Mouse (Mus musculus) CH12.LX (cell line): ENCODE data around the gene Mical3. TPM values are rescaled to one million over a fixed set of nuclear protein-coding genes. Genes with fewer than 3 reads are reported as not detected.

Experiments
- DNase-seq: peaks from one replicate; pipeline ENCODE4 v3.0.0-alpha.2; 2013; ENCODE audit errors: extremely low read depth
- H3K27ac ChIP-seq: 2 replicates; pipeline ENCODE4 v1.5.1; 2012; ENCODE audit warnings: low read depth, mild to moderate bottlenecking, control low read depth, moderate library complexity; ENCODE audit not compliant: insufficient read depth
- H3K27me3 ChIP-seq: replicated peaks from 2 replicates; pipeline ENCODE3; 2012; ENCODE audit warnings: inconsistent platforms
- H3K36me3 ChIP-seq, 2 experiments: replicated peaks in 1 of 2; 2 replicates each; pipeline versions ENCODE3 to v1.6.1; 2012; ENCODE audit warnings: inconsistent platforms in 1 of 2, low read length in 1 of 2, mild to moderate bottlenecking in 1 of 2, mixed read lengths in 1 of 2, moderate library complexity in 1 of 2; ENCODE audit not compliant: control insufficient read depth in 1 of 2, insufficient read depth in 1 of 2
- H3K4me1 ChIP-seq, 2 experiments: 2 replicates each; pipeline ENCODE4 v1.6.1; 2012; ENCODE audit warnings: inconsistent platforms in 1 of 2, moderate library complexity in 1 of 2; ENCODE audit not compliant: insufficient read depth in 2 of 2, control insufficient read depth in 1 of 2
- H3K4me2 ChIP-seq: 2 replicates; pipeline ENCODE4 v1.6.1; 2012; ENCODE audit warnings: low read depth, mild to moderate bottlenecking, control low read depth; ENCODE audit not compliant: poor library complexity, insufficient read depth, severe bottlenecking
- H3K4me3 ChIP-seq, 3 experiments: fragments of 150-350 bp in 1 of 3; sonication (generic) in 1 of 3; replicated peaks in 1 of 3; 2 replicates each; pipeline versions ENCODE3 to v1.5.1; 2011 to 2012; ENCODE audit warnings: low read depth in 2 of 3, low read length in 2 of 3, mild to moderate bottlenecking in 2 of 3, moderate library complexity in 2 of 3, control low read depth in 1 of 3, improper control_type of control experiment in 1 of 3, inconsistent platforms in 1 of 3, mixed read lengths in 1 of 3; ENCODE audit not compliant: poor library complexity in 1 of 3
- H3K79me2 ChIP-seq: replicated peaks from 2 replicates; pipeline ENCODE4 v1.6.1; 2012; ENCODE audit warnings: mild to moderate bottlenecking, moderate library complexity; ENCODE audit not compliant: control insufficient read depth, poor library complexity, insufficient read depth, severe bottlenecking; ENCODE audit errors: extremely low read depth
- H3K9ac ChIP-seq: 2 replicates; pipeline ENCODE4 v1.6.1; 2012; ENCODE audit warnings: low read depth, mild to moderate bottlenecking, control low read depth, moderate library complexity; ENCODE audit not compliant: insufficient read depth
- H3K9me3 ChIP-seq: replicated peaks from 2 replicates; pipeline ENCODE3; 2012; ENCODE audit warnings: low read length, inconsistent platforms, mixed read lengths
- CHD1 ChIP-seq: IDR thresholded peaks from 2 replicates; pipeline ENCODE4 v1.6.1; 2012; ENCODE audit warnings: low read depth, low read length, improper control_type of control experiment, inconsistent platforms
- CHD2 ChIP-seq: IDR thresholded peaks from 2 replicates; pipeline ENCODE4 v1.6.1; 2011; ENCODE audit warnings: low read length, improper control_type of control experiment
- CTCF ChIP-seq, 2 experiments: IDR thresholded peaks in 1 of 2; conservative IDR thresholded peaks in 1 of 2; 2 replicates each; pipeline ENCODE4 v1.5.1; 2011 to 2012; ENCODE audit warnings: low read depth in 2 of 2, low read length in 2 of 2, improper control_type of control experiment in 1 of 2, inconsistent platforms in 1 of 2, mild to moderate bottlenecking in 1 of 2, moderate library complexity in 1 of 2
- EP300 ChIP-seq: IDR thresholded peaks from 2 replicates; pipeline ENCODE4 v1.6.1; 2011; ENCODE audit warnings: low read length, improper control_type of control experiment
- ETS1 ChIP-seq: conservative IDR thresholded peaks from 2 replicates; pipeline ENCODE4 v1.6.1; 2012; ENCODE audit warnings: low read depth, mild to moderate bottlenecking, inconsistent platforms, low read length, improper control_type of control experiment, moderate library complexity
- GABPA ChIP-seq: IDR thresholded peaks from 2 replicates; pipeline ENCODE4 v1.6.1; 2012; ENCODE audit warnings: low read depth, low read length, improper control_type of control experiment, inconsistent platforms; ENCODE audit not compliant: insufficient replicate concordance
- HCFC1 ChIP-seq: IDR thresholded peaks from 2 replicates; pipeline ENCODE4 v1.6.1; 2012; ENCODE audit warnings: low read depth, mild to moderate bottlenecking, inconsistent platforms, low read length, improper control_type of control experiment
- JUN ChIP-seq: IDR thresholded peaks from 2 replicates; pipeline ENCODE4 v1.6.1; 2011; ENCODE audit warnings: low read depth, mild to moderate bottlenecking, low read length, improper control_type of control experiment, moderate library complexity; ENCODE audit not compliant: insufficient read depth
- JUND ChIP-seq: conservative IDR thresholded peaks from 2 replicates; pipeline ENCODE4 v1.6.1; 2011; ENCODE audit warnings: low read depth, low read length, improper control_type of control experiment
- MAZ ChIP-seq: IDR thresholded peaks from 2 replicates; pipeline ENCODE4 v1.6.1; 2012; ENCODE audit warnings: low read depth, mild to moderate bottlenecking, inconsistent platforms, low read length, improper control_type of control experiment, moderate library complexity
- MXI1 ChIP-seq: IDR thresholded peaks from 2 replicates; pipeline ENCODE4 v1.6.1; 2011; ENCODE audit warnings: mild to moderate bottlenecking, low read depth, low read length, improper control_type of control experiment
- MYC ChIP-seq: IDR thresholded peaks from 2 replicates; pipeline ENCODE4 v1.6.1; 2011; ENCODE audit warnings: low read depth, mild to moderate bottlenecking, improper control_type of control experiment, low read length
- NRF1 ChIP-seq: IDR thresholded peaks from 2 replicates; pipeline ENCODE4 v1.6.1; 2014; ENCODE audit warnings: low read depth, mild to moderate bottlenecking, inconsistent platforms, low read length, improper control_type of control experiment, moderate library complexity
- POLR2AphosphoS2 ChIP-seq: IDR thresholded peaks from 2 replicates; pipeline ENCODE4 v1.6.1; 2011; ENCODE audit warnings: low read depth, low read length, improper control_type of control experiment
- RAD21 ChIP-seq: IDR thresholded peaks from 2 replicates; pipeline ENCODE4 v1.6.1; 2011; ENCODE audit warnings: low read depth, mild to moderate bottlenecking, low read length, improper control_type of control experiment, moderate library complexity
- SIN3A ChIP-seq: IDR thresholded peaks from 2 replicates; pipeline ENCODE4 v1.6.1; 2012; ENCODE audit warnings: low read length, improper control_type of control experiment, inconsistent platforms
- SMC3 ChIP-seq: IDR thresholded peaks from 2 replicates; pipeline ENCODE4 v1.6.1; 2011; ENCODE audit warnings: low read depth, low read length, improper control_type of control experiment
- TBP ChIP-seq: conservative IDR thresholded peaks from 2 replicates; pipeline ENCODE4 v1.6.1; 2011; ENCODE audit warnings: low read depth, low read length, improper control_type of control experiment
- TCF12 ChIP-seq: IDR thresholded peaks from 2 replicates; pipeline ENCODE4 v1.6.1; 2014; ENCODE audit warnings: low read depth, mild to moderate bottlenecking, inconsistent platforms, low read length, improper control_type of control experiment
- UBTF ChIP-seq: IDR thresholded peaks from 2 replicates; pipeline ENCODE4 v1.6.1; 2012; ENCODE audit warnings: low read depth, mild to moderate bottlenecking, inconsistent platforms, low read length, improper control_type of control experiment, moderate library complexity
- USF1 ChIP-seq: IDR thresholded peaks from 2 replicates; pipeline ENCODE4 v1.6.1; 2014; ENCODE audit warnings: low read depth, mild to moderate bottlenecking, inconsistent platforms, low read length, improper control_type of control experiment
- USF2 ChIP-seq: conservative IDR thresholded peaks from 2 replicates; pipeline ENCODE4 v1.6.1; 2011; ENCODE audit warnings: low read depth, low read length, improper control_type of control experiment
- ZC3H11A ChIP-seq: IDR thresholded peaks from 2 replicates; pipeline ENCODE4 v1.6.1; 2012; ENCODE audit warnings: low read depth, mild to moderate bottlenecking, inconsistent platforms, low read length, improper control_type of control experiment
- ZKSCAN1 ChIP-seq: IDR thresholded peaks from 2 replicates; pipeline ENCODE4 v1.6.1; 2012; ENCODE audit warnings: low read depth, inconsistent platforms, low read length, improper control_type of control experiment, borderline replicate concordance
- ZMIZ1 ChIP-seq: IDR thresholded peaks from 2 replicates; pipeline ENCODE4 v1.6.1; 2012; ENCODE audit warnings: low read depth, mild to moderate bottlenecking, inconsistent platforms, low read length, improper control_type of control experiment
- ZNF384 ChIP-seq: IDR thresholded peaks from 2 replicates; pipeline ENCODE4 v1.6.1; 2012; ENCODE audit warnings: low read depth, low read length, improper control_type of control experiment, inconsistent platforms
- dilution Hi-C: fragments of 300-500 bp; cut with MboI; formaldehyde crosslinking; loops from 2 replicates; pipeline ENCODE4 v1.14.3; 2020; ENCODE audit warnings: low sequenced_read_pairs; ENCODE audit not compliant: extremely low pct_unique_long_range_greater_than_20kb, extremely low pct_ligation_motif_present
- in situ Hi-C: fragments of 300-500 bp; cut with MboI; formaldehyde crosslinking; loops from 3 replicates; pipeline ENCODE4 v1.14.3; 2019; ENCODE audit warnings: low sequenced_read_pairs, low pct_ligation_motif_present, low pct_unique_long_range_greater_than_20kb, mixed read lengths
- polyA plus RNA-seq: library from polyadenylated mRNA; unstranded; fragments of >175 nt; gene quantifications from 2 replicates; pipeline ENCODE4 v1.2.1, GENCODE M21; 2012; ENCODE audit warnings: low read depth; ENCODE audit not compliant: insufficient read length
- total RNA-seq, 2 experiments: library from RNA; depleted of rRNA; stranded (reverse); fragments of 300-350 nt in 1 of 2; fragments of >200 nt in 1 of 2; gene quantifications; 2 replicates each; pipeline ENCODE4 v1.2.3; 2012 to 2014

Mical3 gene
- total and polyA plus RNA-seq, 3 experiments: 10.2 to 56.3 (median 26.8) TPM

- TF ChIP-seq JUN (peak; percentile 80), JUND (peak; percentile 79), ZKSCAN1 (no peak), RAD21 (no peak; the same call in 1 of the 2 replicates), EP300 (peak; percentile 82), UBTF (no peak), HCFC1 (no peak)
Measured at GRCm38 (mm10) chr6:121066761-121067160, 64.0 kb downstream of the Mical3 start (continued).

GRCm38 (mm10) chr6:121064356-121065015, 66.3 kb downstream of the Mical3 start:
- H3K36me3 ChIP-seq: peaks cover 0 to 42% of the 10 kb centered on the region in 2 experiments
- no peak overlapping the region for H3K27ac ChIP-seq
- TF ChIP-seq USF1 (no peak), TBP (no peak), MYC (no peak), GABPA (no peak), ZC3H11A (no peak), JUN (no peak), JUND (no peak; the same call in 1 of the 2 replicates)
- TF ChIP-seq, all 38 proteins: peak for 0
- H3K4me2 ChIP-seq: no peak overlapping the region
- no peak overlapping the region for H3K4me3 ChIP-seq
- in situ Hi-C loops: loop anchor here (5.0 kb wide), 1 partner anchor 38 kb away; no protein-coding TSS in a partner anchor
- H3K4me1 ChIP-seq: peaks cover 61 to 95% of the 10 kb centered on the region in 2 experiments
- dilution Hi-C loops: no loop called here
- peaks cover 11% of the 10 kb centered on the region; the same call in 1 of the 2 replicates for H3K79me2 ChIP-seq
- no peak overlapping the region for H3K9ac ChIP-seq
- no peaks in the 10 kb centered on the region for H3K27me3 ChIP-seq
- DNase-seq: peak; percentile 59
- H3K9me3 ChIP-seq: no peaks in the 10 kb centered on the region

- H3K9me3 ChIP-seq: no peaks in the 10 kb centered on the region
- peak overlapping the region; percentile 70 for H3K27ac ChIP-seq
- H3K27me3 ChIP-seq: no peaks in the 10 kb centered on the region
- peaks cover 0 to 39% of the 10 kb centered on the region in 2 experiments for H3K36me3 ChIP-seq
- no peak overlapping the region for H3K9ac ChIP-seq
- TF ChIP-seq MAZ: no peak
- no peak for TF ChIP-seq ZNF384
- no peak for TF ChIP-seq TCF12
- no peak for TF ChIP-seq CTCF (conservative IDR thresholded peaks at IDR 0.05 in 1 of 2, IDR thresholded peaks at IDR 0.05 in 1 of 2; ENCODE audit: low read depth in 2 of 2, low read length in 2 of 2)
- no peak for TF ChIP-seq SMC3
- TF ChIP-seq NRF1: no peak
- TF ChIP-seq ZKSCAN1: no peak
- no peak for TF ChIP-seq GABPA
- no peak for TF ChIP-seq SIN3A
- TF ChIP-seq HCFC1: no peak
- TF ChIP-seq POLR2AphosphoS2: no peak
- no peak for TF ChIP-seq CHD1
- TF ChIP-seq ZMIZ1: no peak
- no peak for TF ChIP-seq CHD2
- TF ChIP-seq MXI1: no peak
- no peak for TF ChIP-seq ETS1
- no peak for TF ChIP-seq USF2
- DNase-seq: no peak
- dilution Hi-C loops (no loop called here), in situ Hi-C loops (no loop called here)
- 0 out of 2 replicates have a peak overlapping the region, but pooled peaks have one; percentile 71 for H3K4me2 ChIP-seq
- no peak overlapping the region for H3K4me3 ChIP-seq
- peaks cover 11% of the 10 kb centered on the region; the same call in 1 of the 2 replicates for H3K79me2 ChIP-seq
- H3K4me1 ChIP-seq: peaks cover 54 to 91% of the 10 kb centered on the region in 2 experiments
Measured at GRCm38 (mm10) chr6:121063771-121064170, 67.0 kb downstream of the Mical3 start.
